Mouse (Mus musculus) monocyte, adult 5-6 weeks (primary cell): ENCODE data around the gene Efl1. TPM values are rescaled to one million over a fixed set of nuclear protein-coding genes. Genes with fewer than 3 reads are reported as not detected.
"Not testable (repeated sequence)": the region's sequence is repeated elsewhere in the genome, so short reads cannot be mapped to it uniquely, and the experiment has no call there.

Source experiments
- ATAC-seq: fragments of 153-309, 156-312 bp; replicated peaks from 2 replicates; pipeline ENCODE4 v1.8.0; 2017; ENCODE audit warnings: mild to moderate bottlenecking; ENCODE audit not compliant: low TSS enrichment, insufficient number of reproducible peaks, severe bottlenecking, poor library complexity, low FRiP score
- total RNA-seq: library from RNA; stranded (forward); fragments of 200-1000, 200-491, 200-594 nt; gene quantifications from 3 replicates; pipeline ENCODE4 v1.2.3, GENCODE M21; 2017

Efl1 gene
- total RNA-seq, 1 experiment from 2014 or later = 28.3 TPM

DNA sequence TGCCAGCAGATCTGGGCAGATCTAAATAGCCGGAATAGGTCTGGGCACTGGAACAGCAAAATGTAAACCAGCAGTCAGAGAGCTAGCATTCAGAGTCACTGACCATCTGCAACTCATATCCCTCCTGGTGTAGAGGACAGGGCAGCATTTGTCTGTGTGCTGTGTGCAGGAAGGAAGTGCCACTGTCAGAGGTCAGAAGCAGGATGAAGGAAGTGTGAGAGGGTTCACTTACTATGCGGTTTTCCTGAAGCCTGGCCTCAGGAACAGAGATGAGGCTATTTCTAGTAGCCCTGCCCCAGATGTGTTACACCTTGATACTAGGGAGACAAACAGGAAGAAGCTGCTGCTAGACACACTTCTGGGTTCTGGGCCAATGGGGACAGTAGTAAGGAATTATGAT lies 100.4 kb downstream of the Efl1 start:
- no peak for ATAC-seq

DNA sequence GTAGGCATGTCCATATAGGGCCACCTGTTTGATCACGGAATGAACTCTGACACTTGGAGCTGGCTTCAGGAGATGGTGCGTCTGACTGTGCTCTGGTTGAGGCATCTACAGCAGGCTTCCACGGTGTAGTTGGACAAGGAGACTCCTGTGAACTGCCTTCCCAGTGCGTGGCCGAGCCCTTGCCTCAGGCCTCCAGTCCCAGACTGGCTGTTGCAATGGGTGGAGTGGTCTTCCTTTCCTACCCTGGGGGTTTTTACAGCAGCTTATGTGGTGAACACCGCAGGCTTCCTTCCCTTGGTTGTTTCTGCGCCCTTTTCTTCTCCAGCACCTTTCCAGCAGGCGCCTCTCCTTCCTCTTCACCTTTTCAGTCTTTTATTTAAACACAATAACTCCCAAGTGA lies 100.8 kb downstream of the Efl1 start:
- no peak for ATAC-seq

DNA sequence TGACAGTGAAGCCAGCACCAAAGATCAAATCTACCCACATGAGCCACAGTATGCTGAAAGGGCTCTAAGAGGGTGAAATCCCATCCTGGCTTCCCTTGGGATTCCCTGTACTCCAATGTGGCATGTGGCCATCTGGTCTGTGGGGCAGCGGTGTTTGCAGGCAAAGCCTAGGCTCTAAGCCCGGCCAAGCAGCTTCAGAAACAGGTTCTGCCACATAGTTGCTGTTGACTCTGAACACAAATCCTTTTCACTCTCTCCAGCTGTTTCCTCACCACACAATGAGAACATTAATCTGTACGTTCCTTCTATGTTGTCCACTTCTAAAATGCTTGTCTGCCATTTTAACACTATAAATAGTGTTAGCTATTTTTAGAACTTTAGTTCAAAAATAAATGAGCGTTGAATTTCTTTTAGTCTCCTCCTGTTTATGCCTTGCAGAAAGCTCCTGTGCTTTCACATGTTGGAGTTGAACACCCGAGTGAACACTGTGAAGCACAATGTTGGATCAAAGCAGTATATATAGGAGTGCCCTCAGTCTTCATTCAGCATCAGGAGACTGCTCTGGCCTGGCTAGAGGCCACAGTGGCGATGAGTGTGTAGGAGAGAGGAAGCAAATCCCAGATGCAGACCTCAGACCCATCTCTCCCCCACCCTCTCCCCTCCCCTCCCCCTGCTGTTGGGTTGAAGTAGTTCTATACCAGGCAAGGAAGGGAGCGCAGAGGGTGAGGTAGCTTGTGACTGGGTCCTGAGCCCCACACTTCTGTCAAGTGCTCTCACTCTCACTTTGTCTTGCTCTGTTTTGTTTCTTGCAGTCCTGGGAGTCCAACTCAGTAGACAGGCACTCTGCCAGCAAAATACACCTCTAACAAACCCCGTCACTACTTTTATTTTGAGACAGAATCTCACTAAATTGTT lies 104.0 kb downstream of the Efl1 start:
- no peak for ATAC-seq

DNA sequence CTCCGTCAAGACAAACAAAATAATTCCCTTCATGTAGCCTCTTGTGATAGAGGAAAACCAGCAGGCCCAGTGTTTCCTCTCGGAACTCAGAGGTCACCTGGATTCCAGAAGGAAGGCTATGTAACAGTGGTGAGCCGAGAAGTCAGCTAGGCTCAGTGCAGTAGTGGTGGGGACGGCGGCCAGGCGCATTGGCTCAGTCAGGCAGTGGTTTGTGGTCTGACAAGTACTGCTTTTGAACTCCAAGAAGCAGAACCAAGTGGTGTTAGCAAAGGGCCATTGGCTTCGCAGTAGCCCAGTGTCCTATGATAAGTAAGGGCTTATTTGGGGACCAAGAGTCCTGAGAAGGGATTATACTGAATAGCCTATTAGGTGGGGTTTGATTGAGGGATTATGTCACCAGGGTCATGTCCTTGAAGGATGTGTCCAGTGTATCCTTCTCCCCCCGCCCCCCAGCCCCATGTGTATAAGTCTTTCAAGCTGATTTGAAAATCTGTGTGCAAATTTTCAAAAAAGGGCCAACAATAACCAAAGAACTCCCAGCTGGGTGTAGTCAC lies 107.3 kb downstream of the Efl1 start:
- no peak for ATAC-seq

- no peak for ATAC-seq
Measured at GRCm38 (mm10) chr7:82758521-82758920, 110.1 kb downstream of the Efl1 start.

GRCm38 (mm10) chr7:82759091-82759490 lies 110.7 kb downstream of the Efl1 start:
- no peak for ATAC-seq

DNA sequence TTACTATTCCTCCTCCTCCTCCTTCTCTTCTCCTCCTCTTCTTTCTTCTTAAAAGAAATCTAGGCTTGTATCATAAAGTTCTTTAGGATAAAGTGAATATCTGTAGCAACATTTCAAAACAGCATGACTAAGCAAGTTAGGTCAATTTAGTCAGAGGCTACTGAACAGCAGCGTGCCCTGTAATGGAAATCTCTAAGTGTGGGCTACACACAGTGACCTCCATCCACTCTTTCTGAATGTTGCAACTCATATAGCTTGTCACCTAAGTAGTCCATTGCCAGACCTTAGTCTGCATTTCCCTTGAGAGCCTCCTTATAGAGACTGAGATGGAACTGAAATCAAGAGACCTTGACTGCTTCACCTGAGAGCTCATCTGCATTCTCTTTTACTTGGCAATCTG lies 116.5 kb downstream of the Efl1 start:
- no peak for ATAC-seq

DNA sequence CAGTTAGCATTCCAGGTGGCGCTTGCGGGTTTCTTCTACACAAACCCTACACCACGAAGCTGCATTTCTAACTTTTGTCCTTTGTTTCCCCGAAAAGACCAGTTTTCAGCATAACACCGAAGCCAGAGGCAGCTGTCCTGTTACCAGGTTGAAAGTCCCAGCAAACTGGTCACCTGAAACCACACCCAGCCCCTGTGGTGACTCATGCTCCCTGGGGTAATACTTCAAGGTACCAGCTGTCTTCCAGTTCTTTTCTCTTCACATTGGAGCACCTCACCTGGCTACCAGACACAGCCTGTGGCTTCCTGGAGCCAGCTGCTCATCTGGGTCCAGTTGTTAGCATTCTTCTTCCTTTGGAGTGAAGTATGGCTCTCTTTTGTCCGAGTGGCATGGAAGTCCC lies 118.2 kb downstream of the Efl1 start:
- ATAC-seq = no peak

DNA sequence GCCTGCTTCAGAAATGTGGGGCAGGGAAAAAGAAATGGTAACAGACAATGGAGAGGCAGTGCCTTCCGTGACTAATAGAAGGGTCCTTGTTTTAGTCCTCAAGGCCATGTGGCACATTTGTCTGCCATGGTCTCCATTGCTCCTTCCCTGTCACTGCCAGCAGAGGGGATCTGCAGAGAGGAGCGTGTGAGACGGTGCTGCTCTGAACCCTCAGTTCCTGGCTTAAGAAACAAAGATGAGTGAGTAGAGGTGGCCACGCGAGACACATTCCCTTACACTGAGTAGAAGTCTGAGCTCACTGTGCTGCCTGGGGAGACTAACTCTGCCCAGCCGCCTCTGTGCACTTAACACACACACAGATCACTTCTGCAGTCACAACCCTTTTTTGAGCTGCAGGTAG lies 121.8 kb downstream of the Efl1 start:
- no peak for ATAC-seq

- 0 out of 2 replicates have a peak, but pooled peaks have one; percentile 57 for ATAC-seq
Measured at GRCm38 (mm10) chr7:82770957-82771660, 122.7 kb downstream of the Efl1 start.

DNA sequence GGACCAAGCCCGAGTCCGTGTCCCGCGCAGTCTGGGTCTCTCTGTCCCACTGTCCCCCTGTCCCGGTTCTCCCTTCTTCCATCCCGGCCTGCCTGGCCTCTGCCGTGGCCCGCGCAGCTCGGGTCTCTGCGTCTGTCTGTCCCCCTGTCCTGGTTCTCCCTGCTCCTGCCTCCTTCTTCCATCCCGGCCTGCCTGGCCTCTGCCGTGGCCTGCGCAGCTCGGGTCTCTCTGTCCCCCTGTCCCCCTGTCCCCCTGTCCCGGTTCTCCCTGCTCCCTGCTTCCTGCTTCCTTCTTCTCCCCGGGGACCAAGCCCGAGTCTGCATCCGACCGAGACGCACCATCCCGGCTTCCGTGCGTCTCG lies 123.2 kb downstream of the Efl1 start:
- not testable (repeated sequence) for ATAC-seq

GRCm38 (mm10) chr7:82772481-82772880 lies 124.1 kb downstream of the Efl1 start:
- ATAC-seq = no peak

- no peak for ATAC-seq
Measured at GRCm38 (mm10) chr7:82773150-82773549, 124.7 kb downstream of the Efl1 start.

GRCm38 (mm10) chr7:82773884-82774283 lies 125.5 kb downstream of the Efl1 start:
- ATAC-seq = no peak

DNA sequence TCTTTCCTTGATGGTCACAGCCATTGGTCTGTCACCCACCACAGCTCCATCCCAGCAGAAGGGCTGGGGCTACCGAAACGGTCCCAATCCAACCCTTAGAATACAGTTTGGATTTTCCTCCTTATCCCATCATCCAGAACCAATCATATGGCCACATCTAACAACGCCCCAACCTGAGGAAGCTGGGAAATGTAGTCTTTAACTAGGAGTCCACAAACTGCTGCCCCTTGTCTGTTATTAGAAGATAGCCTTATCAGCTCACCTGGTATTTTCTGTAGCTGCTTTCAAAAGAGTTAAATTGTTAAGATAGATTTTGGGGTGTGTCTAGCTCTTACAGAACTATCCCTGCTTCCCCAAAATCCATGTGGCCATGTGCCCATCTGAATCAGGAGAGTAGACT lies 126.7 kb downstream of the Efl1 start:
- no peak for ATAC-seq

DNA sequence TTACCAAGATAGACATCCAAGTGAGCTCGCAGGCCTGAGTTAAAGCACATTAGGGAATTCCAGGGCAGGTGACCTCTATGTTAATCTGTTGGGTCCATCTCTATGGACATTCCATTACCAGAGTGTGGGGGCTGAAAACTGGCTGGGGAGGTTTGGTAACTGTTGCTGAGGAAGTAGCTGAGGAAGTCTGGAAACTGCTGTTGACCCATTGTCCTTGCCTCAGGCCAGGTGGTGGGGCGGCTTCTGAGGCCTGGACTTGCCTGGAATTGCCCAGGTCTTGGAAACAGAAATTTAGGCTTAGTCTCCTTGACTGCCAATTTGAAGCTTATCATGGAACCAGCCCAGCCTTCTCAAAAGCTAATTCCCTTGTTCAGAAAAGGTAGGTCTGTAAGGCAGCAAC lies 134.7 kb downstream of the Efl1 start:
- ATAC-seq = no peak

DNA sequence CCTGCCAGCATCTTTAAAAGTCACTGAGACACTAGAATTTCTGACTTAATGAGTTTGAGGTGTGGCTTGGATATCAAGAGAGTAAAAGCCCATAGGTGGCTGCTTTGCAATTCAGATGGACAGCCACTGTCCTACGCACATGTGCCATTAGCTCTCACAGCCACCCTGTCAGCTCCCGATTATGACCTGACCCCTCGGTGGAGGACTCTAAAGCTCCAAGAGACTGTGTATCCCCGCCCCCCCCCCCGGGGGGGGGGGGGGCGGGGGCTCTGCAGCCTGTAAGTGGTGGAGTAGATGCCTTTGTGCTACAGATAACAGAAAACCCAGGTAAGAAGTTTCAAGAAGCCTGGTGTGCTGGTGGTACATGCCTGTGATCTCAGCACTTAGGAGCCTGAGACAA lies 135.3 kb downstream of the Efl1 start:
- ATAC-seq = no peak

GRCm38 (mm10) chr7:82785335-82785934 lies 137.0 kb downstream of the Efl1 start:
- no peak for ATAC-seq

DNA sequence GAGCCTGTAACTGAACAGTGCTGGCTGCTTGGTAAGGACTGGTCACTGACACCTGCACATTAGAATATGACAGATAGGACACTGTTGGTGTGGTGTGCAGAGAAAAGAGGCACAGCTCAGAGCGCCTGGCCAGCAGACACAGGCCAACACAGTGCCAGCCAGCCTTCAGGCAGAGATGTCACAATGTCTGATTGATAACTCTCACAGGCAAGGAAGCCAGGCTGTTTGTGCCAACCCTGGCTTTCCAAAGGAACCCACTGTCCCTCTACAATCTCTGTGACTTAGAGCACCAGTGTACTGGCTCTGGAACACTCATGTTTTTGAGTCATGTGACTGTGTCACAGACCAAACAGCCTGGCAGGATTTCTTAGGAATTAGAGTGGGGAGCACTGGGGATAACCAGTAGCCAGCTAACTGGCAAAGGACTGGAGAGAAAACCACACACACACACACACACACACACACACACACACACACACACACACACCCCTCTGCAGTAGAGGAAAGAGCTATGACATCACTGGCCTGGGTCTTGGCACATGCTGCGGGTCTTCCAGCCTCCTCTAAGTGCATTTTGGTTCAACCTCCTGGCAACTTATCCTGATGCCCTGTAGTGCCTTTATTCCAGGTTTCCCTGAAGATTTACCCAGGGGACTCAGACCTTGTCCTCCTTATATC lies 137.7 kb downstream of the Efl1 start:
- ATAC-seq = no peak
